Mouse (Mus musculus) MEL (cell line): ENCODE data around the gene Hnrnpul1.

ENCODE experiments used
- CHD2 ChIP-seq: IDR thresholded peaks from 2 replicates; pipeline ENCODE4 v1.6.1; 2011; ENCODE audit warnings: low read length, improper control_type of control experiment
- CTCF ChIP-seq, 3 experiments: IDR thresholded peaks in 2 of 3; conservative IDR thresholded peaks in 1 of 3; 2 replicates each; pipeline ENCODE4 v1.5.1; 2011 to 2012; ENCODE audit warnings: low read length in 3 of 3, low read depth in 2 of 3, mild to moderate bottlenecking in 2 of 3, improper control_type of control experiment in 1 of 3, inconsistent platforms in 1 of 3, mixed read lengths in 1 of 3, moderate library complexity in 1 of 3; ENCODE audit not compliant: control insufficient read depth in 1 of 3, insufficient read depth in 1 of 3, poor library complexity in 1 of 3, severe bottlenecking in 1 of 3
- E2F4 ChIP-seq: IDR thresholded peaks from 2 replicates; pipeline ENCODE4 v1.6.1; 2011; ENCODE audit warnings: low read depth, low read length, improper control_type of control experiment, borderline replicate concordance
- EP300 ChIP-seq, 2 experiments: IDR thresholded peaks; 2 replicates each; pipeline ENCODE4 v1.6.1; 2011; ENCODE audit warnings: improper control_type of control experiment in 2 of 2, low read length in 2 of 2, low read depth in 1 of 2, mild to moderate bottlenecking in 1 of 2
- JUND ChIP-seq: IDR thresholded peaks from 2 replicates; pipeline ENCODE4 v1.6.1; 2011; ENCODE audit warnings: low read depth, mild to moderate bottlenecking, improper control_type of control experiment, low read length
- POLR2AphosphoS2 ChIP-seq: IDR thresholded peaks from 2 replicates; pipeline ENCODE4 v1.6.1; 2011; ENCODE audit warnings: low read length, improper control_type of control experiment
- SIN3A ChIP-seq: IDR thresholded peaks from 2 replicates; pipeline ENCODE4 v1.6.1; 2012; ENCODE audit warnings: low read length, improper control_type of control experiment, inconsistent platforms
- USF1 ChIP-seq: IDR thresholded peaks from 2 replicates; pipeline ENCODE4 v1.6.1; 2014; ENCODE audit warnings: low read depth, mild to moderate bottlenecking, inconsistent platforms, low read length, improper control_type of control experiment, moderate library complexity
- ZNF384 ChIP-seq: IDR thresholded peaks from 2 replicates; pipeline ENCODE4 v1.6.1; 2012; ENCODE audit warnings: low read depth, mild to moderate bottlenecking, inconsistent platforms, low read length, improper control_type of control experiment

- TF ChIP-seq ZNF384 (no peak), EP300 (IDR thresholded peaks at IDR 0.05; ENCODE audit: low read depth in 1 of 2, low read length in 2 of 2) (no peak), CHD2 (no peak), SIN3A (no peak), JUND (no peak), E2F4 (no peak), USF1 (no peak), CTCF (IDR thresholded peaks at IDR 0.05 in 2 of 3, conservative IDR thresholded peaks at IDR 0.05 in 1 of 3; ENCODE audit: control insufficient read depth in 1 of 3, insufficient read depth in 1 of 3, low read depth in 2 of 3, low read length in 3 of 3, poor library complexity in 1 of 3, severe bottlenecking in 1 of 3) (no peak), POLR2AphosphoS2 (no peak)
These were observed 79.2 kb downstream of the Hnrnpul1 start for GRCm38 (mm10) chr7:25675405-25675804.
